ENCODE assay signal across 15 mouse cellular contexts in the genomic region with DNA sequence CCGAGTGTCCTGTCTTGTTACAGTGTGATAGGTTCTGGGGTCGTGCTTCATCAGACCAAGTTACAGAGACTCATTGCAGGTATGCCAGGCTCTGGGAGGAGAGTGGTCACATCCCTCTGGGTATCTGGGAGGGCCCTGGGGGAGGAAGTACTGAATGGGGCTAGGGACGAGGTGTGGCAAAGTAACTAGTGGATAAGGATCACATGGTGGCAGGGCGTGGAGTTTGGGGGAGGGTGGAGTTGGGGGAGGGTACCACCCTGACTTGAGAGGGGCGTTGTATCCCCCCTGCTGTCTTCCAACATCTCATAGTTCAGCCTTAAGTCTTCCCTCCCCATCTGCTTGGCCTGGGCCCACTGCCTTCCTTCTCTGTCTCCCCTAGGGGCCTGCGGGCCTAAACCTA.
"Had no signal": no experiment of that assay in that cellular context is flagged by ENCODE, and none has a peak within 500 bp of the region (broad histone marks: within the 10 kb centered on the region; RNA-seq: fewer than 3 reads in every experiment).

No protein-coding gene starts in this region.

- H3K36me3 ChIP-seq: kidney, embryonic 15.5 days; limb, embryonic 15.5 days; midbrain, embryonic 13.5 days; neural tube, embryonic 15.5 days had no signal

- DNase-seq: kidney, adult 2 months; kidney, postnatal 14 days; lung, embryonic 14.5 days; lung, postnatal 10 days; lung, postnatal 4 days; right cerebral cortex, adult 18-20 months; right cerebral cortex, postnatal 25 days; thymus, adult 2 months; thymus, postnatal 25 days had no signal

- H3K9me3 ChIP-seq: kidney, embryonic 15.5 days; limb, embryonic 15.5 days; megakaryocyte, embryonic 14.5 days; midbrain, embryonic 13.5 days; neural tube, embryonic 15.5 days had no signal

- H3K27ac ChIP-seq: kidney, embryonic 15.5 days; limb, embryonic 15.5 days; midbrain, embryonic 13.5 days; neural tube, embryonic 15.5 days had no signal

- ATAC-seq: midbrain, embryonic 13.5 days had no signal

- H3K9ac ChIP-seq: kidney, embryonic 15.5 days; limb, embryonic 15.5 days; lung, embryonic 14.5 days; midbrain, embryonic 13.5 days; neural tube, embryonic 15.5 days had no signal

- H3K4me2 ChIP-seq: kidney, embryonic 15.5 days; limb, embryonic 15.5 days; lung, embryonic 14.5 days; midbrain, embryonic 13.5 days; neural tube, embryonic 15.5 days had no signal

- H3K27me3 ChIP-seq: kidney, embryonic 15.5 days; limb, embryonic 15.5 days; megakaryocyte, embryonic 14.5 days; midbrain, embryonic 13.5 days; neural tube, embryonic 15.5 days had no signal

- H3K4me1 ChIP-seq: midbrain, embryonic 13.5 days had no signal

- H3K4me3 ChIP-seq: kidney, embryonic 15.5 days; limb, embryonic 15.5 days; megakaryocyte, embryonic 14.5 days; midbrain, embryonic 13.5 days; myocyte; neural tube, embryonic 15.5 days had no signal
